Mouse (Mus musculus) limb, embryonic 11.5 days (tissue): ENCODE measurements around the gene Zbtb5. TPM values are rescaled to one million over a fixed set of nuclear protein-coding genes. Genes with fewer than 3 reads are reported as not detected.

ENCODE experiments used
- polyA plus RNA-seq: library from polyadenylated mRNA; unstranded; fragments of >200 nt; fragmentation: Nextera tagmentation; extraction: Ambion mirVana; gene quantifications from 2 replicates; pipeline ENCODE4 v1.2.1, GENCODE M21; 2014

The Zbtb5 gene
- polyA plus RNA-seq, 1 experiment from 2014 or later: 41.1 TPM

Other genes with a start within 250 kb of the Zbtb5 start
- 61.5 and 70.7 TPM in 2 replicates for gene Grhpr, start 31.0 kb downstream of the Zbtb5 start, polyA plus RNA-seq
- gene Polr1e, start 6.2 kb upstream of the Zbtb5 start, polyA plus RNA-seq: 56.3 and 67.3 TPM in 2 replicates
- 9.1 and 10.2 TPM in 2 replicates for gene Fbxo10, start 72.2 kb upstream of the Zbtb5 start, polyA plus RNA-seq
- gene Tomm5, start 95.7 kb upstream of the Zbtb5 start, polyA plus RNA-seq: 198 and 204 TPM in 2 replicates
- gene Frmpd1, start 172.5 kb upstream of the Zbtb5 start, polyA plus RNA-seq: 0.96 and 2.6 TPM in 2 replicates